Mouse (Mus musculus): ENCODE data around the gene Prkci.

GRCm38 (mm10) chr3:31027718-31028117 lies 32.2 kb downstream of the Prkci start:
- TF ChIP-seq CTCF (IDR thresholded peaks at IDR 0.05; ENCODE audit: low read depth, low read length) (no peak), POLR2A (IDR thresholded peaks at IDR 0.05; ENCODE audit: borderline replicate concordance, low read depth, low read length) (no peak)

Data from bone marrow macrophage, adult 2 months (primary cell).